Mouse (Mus musculus): ENCODE results near the gene Iyd.

The Iyd gene

DNA sequence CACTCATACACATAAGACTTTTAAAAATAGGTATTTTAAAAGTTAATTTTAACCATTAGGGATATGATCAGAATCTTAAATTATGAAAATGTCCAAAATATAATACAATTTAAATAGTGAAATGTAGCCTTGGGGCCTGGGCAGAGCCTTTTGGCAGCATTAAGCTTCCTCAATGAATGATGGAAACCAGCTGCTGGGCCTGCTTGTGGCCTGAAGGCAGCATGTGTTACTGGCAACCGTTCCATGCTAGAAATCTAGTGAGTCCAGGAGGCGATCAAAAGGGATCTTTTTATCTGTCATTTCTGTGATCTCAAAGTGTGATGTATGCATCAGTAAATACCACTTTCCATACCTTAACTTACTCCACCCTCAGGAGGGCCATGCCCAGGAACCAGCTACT is 9.3 kb downstream of the Iyd start:
- DNase-seq (ENCODE audit: low spot score in 2 of 2), result no peak

GRCm38 (mm10) chr10:3555128-3555527 is 15.1 kb downstream of the Iyd start:
- DNase-seq (ENCODE audit: low spot score in 2 of 2), result no peak

DNA sequence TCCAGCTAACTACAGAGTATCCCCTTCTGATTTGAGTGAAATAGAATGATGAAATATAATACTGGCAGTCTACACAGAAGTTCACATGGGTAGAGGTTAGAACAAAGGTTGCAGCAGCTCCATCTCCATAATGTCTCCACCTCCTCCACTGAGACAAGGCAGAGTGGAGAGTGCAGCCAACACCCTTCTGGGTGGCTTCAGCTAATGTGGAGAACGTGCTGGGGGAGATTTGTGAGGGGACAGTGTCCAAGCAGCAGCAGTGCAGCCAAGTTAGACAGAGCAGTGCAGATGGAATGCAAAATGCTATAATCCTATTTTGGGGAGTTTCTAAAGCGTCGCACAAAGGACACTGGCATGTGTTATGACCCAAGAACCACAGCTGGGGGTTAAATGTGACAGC is 16.5 kb downstream of the Iyd start:
- no peak for DNase-seq (ENCODE audit: low spot score in 2 of 2)

GRCm38 (mm10) chr10:3559136-3559535 is 19.1 kb downstream of the Iyd start:
- DNase-seq (ENCODE audit: low spot score in 2 of 2), result no peak

GRCm38 (mm10) chr10:3562165-3562564 is 22.1 kb downstream of the Iyd start:
- DNase-seq (ENCODE audit: low spot score in 2 of 2), result no peak

- DNase-seq (ENCODE audit: low spot score in 2 of 2), result no peak
Observed at GRCm38 (mm10) chr10:3565126-3565525, 25.1 kb downstream of the Iyd start.

DNA sequence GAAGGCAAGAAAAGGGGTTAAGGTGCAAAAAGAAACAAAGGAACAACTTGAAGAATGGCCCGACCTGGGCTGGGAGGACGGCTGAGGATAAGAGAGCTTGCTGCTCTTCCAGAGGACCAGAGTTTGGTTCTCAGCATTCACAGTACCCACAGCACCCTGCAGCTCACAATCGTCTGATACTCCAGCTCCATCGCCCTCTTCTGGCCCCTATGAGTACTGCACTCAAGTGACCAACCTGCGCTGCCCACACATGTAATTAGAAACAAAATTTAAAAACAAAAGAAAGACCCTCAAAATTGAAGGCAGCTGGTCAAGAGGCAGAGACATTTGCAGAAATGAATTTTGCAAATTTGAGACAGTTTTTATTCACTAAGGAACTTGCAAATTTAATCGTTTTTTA is 27.8 kb downstream of the Iyd start:
- no peak for DNase-seq (ENCODE audit: low spot score in 2 of 2)

GRCm38 (mm10) chr10:3572723-3573649 is 32.9 kb downstream of the Iyd start:
- peak in 1 of 2 experiments; percentile 46 for DNase-seq (ENCODE audit: low spot score in 2 of 2)

DNA sequence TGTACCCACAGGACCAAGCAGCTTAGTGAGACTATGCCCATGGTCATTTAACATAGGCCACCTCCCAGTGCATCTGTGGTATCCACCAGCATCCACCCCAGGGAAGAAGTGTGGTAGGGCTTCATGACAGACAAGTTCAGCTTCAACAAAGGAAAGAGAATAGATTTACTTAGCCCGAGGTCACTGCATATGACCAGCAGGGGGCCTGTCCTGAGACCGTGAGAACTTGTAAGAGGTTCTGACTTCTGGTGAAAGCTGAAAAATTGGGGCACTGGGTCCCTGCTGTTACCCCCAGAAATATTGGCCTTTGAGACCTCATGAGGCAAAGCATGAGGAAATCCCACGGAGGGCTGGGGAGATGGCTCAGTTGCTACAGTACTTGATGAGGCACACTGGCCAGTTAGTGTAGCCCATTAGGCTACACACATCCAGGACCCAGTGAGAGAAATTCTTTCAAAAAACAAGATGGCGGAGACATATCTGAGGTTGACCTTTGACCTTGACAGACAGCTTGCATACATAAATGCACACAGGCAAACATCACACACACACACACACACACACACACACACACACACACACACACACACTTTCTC is 34.0 kb downstream of the Iyd start:
- no peak for DNase-seq (ENCODE audit: low spot score in 2 of 2)

DNA sequence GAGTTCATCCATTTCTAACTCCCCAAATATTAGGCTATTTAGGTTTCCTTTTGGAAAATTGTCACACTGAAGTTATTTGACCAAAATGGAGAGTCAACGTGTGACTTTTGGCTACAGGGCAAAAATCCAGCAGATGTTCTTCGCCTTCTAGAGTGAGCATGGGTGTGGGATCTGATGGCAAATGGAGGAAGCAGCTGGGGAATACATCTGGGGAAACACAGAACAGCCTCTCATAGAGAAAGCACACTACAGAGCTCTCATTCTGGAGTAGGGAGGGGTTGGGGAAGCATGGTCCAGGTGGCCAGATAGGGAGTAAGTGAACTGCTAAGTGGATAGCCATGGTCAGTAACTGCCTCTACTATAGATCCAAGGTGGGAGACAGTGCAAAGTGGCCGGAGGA is 50.6 kb downstream of the Iyd start:
- no peak for DNase-seq (ENCODE audit: low spot score in 2 of 2)

GRCm38 (mm10) chr10:3591790-3592189 is 51.8 kb downstream of the Iyd start:
- DNase-seq (ENCODE audit: low spot score in 2 of 2), result no peak

GRCm38 (mm10) chr10:3596697-3597096 is 56.7 kb downstream of the Iyd start:
- no peak for DNase-seq (ENCODE audit: low spot score in 2 of 2)

GRCm38 (mm10) chr10:3597760-3598159 is 57.7 kb downstream of the Iyd start:
- DNase-seq (ENCODE audit: low spot score in 2 of 2), result no peak

All from right cerebral cortex, postnatal 10 days (tissue).